Mouse (Mus musculus) thymus, postnatal 36 days (tissue): ENCODE results near the gene Sh3bgrl2.

Source experiments
- DNase-seq, 2 experiments: peaks; one replicate each; pipeline ENCODE4 v3.0.0; 2022; ENCODE audit warnings: mixed read lengths in 2 of 2

Gene Sh3bgrl2

GRCm38 (mm10) chr9:83562889-83563288 is 14.8 kb downstream of the Sh3bgrl2 start:
- no peak for DNase-seq

GRCm38 (mm10) chr9:83563808-83564549 is 15.9 kb downstream of the Sh3bgrl2 start:
- DNase-seq: no peak

- no peak for DNase-seq
Measured at GRCm38 (mm10) chr9:83564934-83565652, 17.0 kb downstream of the Sh3bgrl2 start.

- no peak for DNase-seq
Measured at GRCm38 (mm10) chr9:83566141-83566540, 18.0 kb downstream of the Sh3bgrl2 start.

- DNase-seq: no peak
Measured at GRCm38 (mm10) chr9:83568125-83568524, 20.0 kb downstream of the Sh3bgrl2 start.

- DNase-seq: no peak
Measured at GRCm38 (mm10) chr9:83568937-83569336, 20.8 kb downstream of the Sh3bgrl2 start.

GRCm38 (mm10) chr9:83569898-83570297 is 21.8 kb downstream of the Sh3bgrl2 start:
- DNase-seq: no peak

- no peak for DNase-seq
Measured at GRCm38 (mm10) chr9:83571315-83571714, 23.2 kb downstream of the Sh3bgrl2 start.

GRCm38 (mm10) chr9:83572326-83572725 is 24.2 kb downstream of the Sh3bgrl2 start:
- DNase-seq: no peak

- no peak for DNase-seq
Measured at GRCm38 (mm10) chr9:83572870-83573269, 24.7 kb downstream of the Sh3bgrl2 start.

- no peak for DNase-seq
Measured at GRCm38 (mm10) chr9:83573588-83573987, 25.5 kb downstream of the Sh3bgrl2 start.

GRCm38 (mm10) chr9:83575403-83575802 is 27.3 kb downstream of the Sh3bgrl2 start:
- no peak for DNase-seq

GRCm38 (mm10) chr9:83576018-83576688 is 28.0 kb downstream of the Sh3bgrl2 start:
- no peak for DNase-seq

- no peak for DNase-seq
Measured at GRCm38 (mm10) chr9:83576689-83577057, 28.5 kb downstream of the Sh3bgrl2 start.

- no peak for DNase-seq
Measured at GRCm38 (mm10) chr9:83577260-83577659, 29.1 kb downstream of the Sh3bgrl2 start.

GRCm38 (mm10) chr9:83579049-83579448 is 30.9 kb downstream of the Sh3bgrl2 start:
- DNase-seq: no peak

GRCm38 (mm10) chr9:83582748-83583147 is 34.6 kb downstream of the Sh3bgrl2 start:
- DNase-seq: no peak

GRCm38 (mm10) chr9:83586316-83587050 is 38.4 kb downstream of the Sh3bgrl2 start:
- no peak for DNase-seq

GRCm38 (mm10) chr9:83587116-83587515 is 39.0 kb downstream of the Sh3bgrl2 start:
- no peak for DNase-seq

GRCm38 (mm10) chr9:83589063-83589462 is 40.9 kb downstream of the Sh3bgrl2 start:
- no peak for DNase-seq

GRCm38 (mm10) chr9:83589680-83590467 is 41.7 kb downstream of the Sh3bgrl2 start:
- no peak for DNase-seq

- DNase-seq: no peak
Measured at GRCm38 (mm10) chr9:83591848-83592456, 43.8 kb downstream of the Sh3bgrl2 start.
